Mouse (Mus musculus): ENCODE data around the gene Cys1. TPM values are rescaled to one million over a fixed set of nuclear protein-coding genes. Genes with fewer than 3 reads are reported as not detected.
A peak's percentile ranks its signal among the peaks of the same experiment; 100 is the strongest.
"Not testable (repeated sequence)": the region's sequence is repeated elsewhere in the genome, so short reads cannot be mapped to it uniquely, and the experiment has no call there.

Cys1 gene
- polyA plus RNA-seq, 1 experiment from 2014 or later = 1.4 TPM

DNA sequence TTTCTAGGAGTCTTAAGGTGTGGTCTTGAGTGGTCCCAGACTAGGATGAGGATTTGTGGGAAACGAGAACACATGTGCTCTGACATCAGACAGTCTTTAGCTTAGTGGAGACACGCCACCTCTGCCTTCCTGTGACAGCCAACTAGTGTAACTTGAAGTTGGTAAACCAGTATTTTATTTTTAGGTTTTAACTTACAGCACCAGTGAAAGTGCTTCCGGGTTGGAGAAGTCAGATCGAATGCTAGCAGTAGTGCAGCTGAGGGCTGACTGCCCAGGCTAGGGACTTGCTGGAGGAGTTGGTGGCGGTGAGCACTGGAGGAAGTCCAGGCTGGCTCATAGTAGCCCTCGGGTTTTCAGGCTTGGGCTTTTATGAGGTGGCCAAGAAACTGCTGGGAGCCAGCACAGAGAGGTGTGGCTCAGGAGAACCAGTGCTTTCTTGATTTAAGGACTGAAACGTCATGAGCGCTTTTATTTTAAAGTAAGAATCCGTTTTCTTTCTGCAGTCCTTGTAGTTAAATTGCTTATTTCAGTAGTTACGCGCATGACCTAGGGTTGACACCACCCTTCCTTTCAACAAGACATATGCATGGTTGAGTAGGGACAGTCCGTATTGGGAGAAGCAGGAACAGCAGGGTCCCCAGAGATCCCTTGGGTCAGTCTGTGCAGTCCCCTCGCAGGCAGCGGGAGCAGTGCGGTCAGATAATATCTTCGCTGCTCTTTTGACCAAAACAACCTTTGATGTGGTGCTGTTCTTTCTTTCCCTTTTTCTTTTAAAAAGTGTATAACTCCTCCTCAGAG, 27.3 kb downstream of the Cys1 start:
- peaks cover 6% of the 10 kb centered on the region; the same call in 1 of the 2 replicates for H3K36me3 ChIP-seq (ENCODE audit: control insufficient read depth, insufficient read depth, low read length)
- ATAC-seq = no peak
- H3K4me1 ChIP-seq (ENCODE audit: control insufficient read depth, insufficient read depth, low read length) = peaks cover 16% of the 10 kb centered on the region
- no peaks in the 10 kb centered on the region for H3K27me3 ChIP-seq (replicated peaks; ENCODE audit: control insufficient read depth, insufficient read depth, low read length)
- no peak overlapping the region for H3K4me3 ChIP-seq (ENCODE audit: low read length)
- H3K9ac ChIP-seq (ENCODE audit: low read depth, low read length) = no peak overlapping the region
- 83% methylated on average over 16 of the region's 16 CpGs for WGBS
- H3K9me3 ChIP-seq (ENCODE audit: control insufficient read depth, low read length) = no peaks in the 10 kb centered on the region
- H3K4me2 ChIP-seq (ENCODE audit: low read depth, low read length) = no peak overlapping the region
- no peak overlapping the region for H3K27ac ChIP-seq (ENCODE audit: low read length)

DNA sequence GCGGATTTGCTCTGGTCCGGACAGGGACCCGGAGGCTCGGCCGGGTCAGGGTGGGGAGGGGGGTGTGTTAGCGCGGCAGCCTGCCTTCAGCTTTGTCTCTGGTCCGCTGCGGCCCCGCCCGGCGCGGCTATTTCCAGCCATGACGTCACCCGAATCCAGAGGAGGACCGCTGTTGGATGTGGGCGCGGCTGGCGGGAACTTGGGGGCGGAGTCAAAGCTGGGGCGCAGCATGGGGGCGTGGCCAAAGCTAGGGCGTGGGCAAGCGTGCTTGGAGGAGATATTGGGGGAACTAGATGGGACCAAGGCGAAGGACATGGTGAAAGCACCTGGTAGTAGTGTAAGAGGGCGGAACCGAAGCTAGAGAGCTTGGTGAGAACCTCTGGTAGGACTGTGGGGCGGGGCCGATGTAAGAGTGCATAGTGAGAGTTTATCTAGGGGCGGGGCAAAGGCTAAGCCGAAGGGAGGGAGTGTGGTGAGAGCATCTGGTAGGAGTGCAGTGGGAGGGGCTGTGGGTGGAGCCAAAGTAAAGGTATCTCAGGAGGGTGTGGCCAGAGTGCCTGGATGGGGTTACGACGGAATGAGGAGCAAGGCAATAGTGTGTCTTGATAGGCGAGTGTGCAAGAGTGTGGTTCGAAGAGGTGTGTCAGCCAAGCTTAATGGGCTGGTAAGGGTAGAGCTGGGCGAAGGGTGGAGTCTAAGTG, 29.8 kb downstream of the Cys1 start:
- Histone ChIP-seq H3K36me3 (ENCODE audit: control insufficient read depth, insufficient read depth, low read length) (peaks cover 6% of the 10 kb centered on the region; the same call in 1 of the 2 replicates), H3K9me3 (ENCODE audit: control insufficient read depth, low read length) (no peaks in the 10 kb centered on the region), H3K4me1 (ENCODE audit: control insufficient read depth, insufficient read depth, low read length) (peaks cover 16% of the 10 kb centered on the region), H3K27ac (ENCODE audit: low read length) (peak overlapping the region; percentile 96), H3K4me2 (ENCODE audit: low read depth, low read length) (peak overlapping the region; percentile 77), H3K27me3 (replicated peaks; ENCODE audit: control insufficient read depth, insufficient read depth, low read length) (no peaks in the 10 kb centered on the region), H3K4me3 (ENCODE audit: low read length) (peak overlapping the region; percentile 89), H3K9ac (ENCODE audit: low read depth, low read length) (peak overlapping the region; percentile 97)
- WGBS = 1% methylated on average over 36 of the region's 36 CpGs
- peak; percentile 85 for ATAC-seq

GRCm38 (mm10) chr12:24651063-24651557, 30.5 kb downstream of the Cys1 start, which contains the start of gene Klf11:
TSS of gene Klf11 (plus strand) at chr12:24651274.
- Histone ChIP-seq H3K9ac (ENCODE audit: low read depth, low read length) (peak within 1 kb of the TSS; percentile 97), H3K4me1 (ENCODE audit: control insufficient read depth, insufficient read depth, low read length) (peaks cover 16% of the 10 kb centered on the region), H3K9me3 (ENCODE audit: control insufficient read depth, low read length) (no peaks in the 10 kb centered on the region), H3K4me2 (ENCODE audit: low read depth, low read length) (peak within 1 kb of the TSS; percentile 77), H3K27ac (ENCODE audit: low read length) (peak within 1 kb of the TSS; percentile 96), H3K4me3 (ENCODE audit: low read length) (peak within 1 kb of the TSS; percentile 89), H3K36me3 (ENCODE audit: control insufficient read depth, insufficient read depth, low read length) (peaks cover 6% of the 10 kb centered on the region; the same call in 1 of the 2 replicates), H3K27me3 (replicated peaks; ENCODE audit: control insufficient read depth, insufficient read depth, low read length) (no peaks in the 10 kb centered on the region)
- peak; percentile 93 for ATAC-seq
- under 1% methylated on average over 63 of the region's 68 CpGs for WGBS

DNA sequence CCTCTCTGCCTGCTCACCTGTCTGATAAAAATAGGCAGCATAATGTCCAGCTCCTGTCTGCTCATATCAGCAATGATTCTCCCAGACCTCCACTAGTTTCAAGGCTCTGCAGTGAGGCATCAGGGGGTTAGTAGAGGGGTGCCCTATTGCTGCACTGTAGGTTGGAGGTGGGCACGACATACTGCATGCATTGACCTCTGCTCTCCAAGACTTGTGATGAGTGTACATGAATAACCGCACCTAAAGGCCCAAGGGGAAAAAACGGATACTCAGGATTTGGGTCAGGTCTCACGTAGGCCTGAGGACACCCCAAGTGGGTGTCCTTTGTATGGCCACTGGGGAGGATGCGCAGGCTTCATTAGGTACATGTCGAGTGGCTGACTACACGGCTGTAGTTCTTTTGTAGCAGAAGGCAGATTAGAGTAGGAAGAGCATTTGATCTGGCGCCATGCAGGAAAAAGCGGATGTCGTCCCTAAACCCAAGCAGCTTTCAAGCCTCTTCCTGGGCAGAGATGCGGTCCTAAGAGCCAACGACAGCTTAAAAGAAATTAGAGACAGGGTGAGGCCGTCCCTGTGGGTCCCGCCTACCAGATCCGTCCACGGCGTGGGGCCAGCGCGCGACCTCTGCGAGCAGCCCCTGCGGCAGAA, 31.1 kb downstream of the Cys1 start:
- peak overlapping the region; percentile 83 for H3K27ac ChIP-seq (ENCODE audit: low read length)
- no peaks in the 10 kb centered on the region for H3K27me3 ChIP-seq (replicated peaks; ENCODE audit: control insufficient read depth, insufficient read depth, low read length)
- peaks cover 5% of the 10 kb centered on the region; the same call in 1 of the 2 replicates for H3K36me3 ChIP-seq (ENCODE audit: control insufficient read depth, insufficient read depth, low read length)
- H3K4me1 ChIP-seq (ENCODE audit: control insufficient read depth, insufficient read depth, low read length) = peaks cover 16% of the 10 kb centered on the region
- no peaks in the 10 kb centered on the region for H3K9me3 ChIP-seq (ENCODE audit: control insufficient read depth, low read length)
- peak overlapping the region; percentile 77 for H3K4me2 ChIP-seq (ENCODE audit: low read depth, low read length)
- peak; percentile 1; the same call in 1 of the 2 replicates for ATAC-seq
- H3K4me3 ChIP-seq (ENCODE audit: low read length) = peak overlapping the region; percentile 89
- peak overlapping the region; percentile 65 for H3K9ac ChIP-seq (ENCODE audit: low read depth, low read length)
- WGBS = 3% methylated on average over 22 of the region's 22 CpGs

GRCm38 (mm10) chr12:24648094-24648493, 33.5 kb downstream of the Cys1 start:
- peaks cover 16% of the 10 kb centered on the region for H3K4me1 ChIP-seq (ENCODE audit: control insufficient read depth, insufficient read depth, low read length)
- no peak overlapping the region for H3K4me3 ChIP-seq (ENCODE audit: low read length)
- no peak overlapping the region for H3K9ac ChIP-seq (ENCODE audit: low read depth, low read length)
- ATAC-seq = no peak
- WGBS = 73% methylated on average over 1 of the region's 1 CpGs
- no peaks in the 10 kb centered on the region for H3K27me3 ChIP-seq (replicated peaks; ENCODE audit: control insufficient read depth, insufficient read depth, low read length)
- H3K36me3 ChIP-seq (ENCODE audit: control insufficient read depth, insufficient read depth, low read length) = no peaks in the 10 kb centered on the region
- no peak overlapping the region for H3K27ac ChIP-seq (ENCODE audit: low read length)
- no peaks in the 10 kb centered on the region for H3K9me3 ChIP-seq (ENCODE audit: control insufficient read depth, low read length)
- no peak overlapping the region for H3K4me2 ChIP-seq (ENCODE audit: low read depth, low read length)

- H3K27me3 ChIP-seq (replicated peaks; ENCODE audit: control insufficient read depth, insufficient read depth, low read length) = no peaks in the 10 kb centered on the region
- no peak overlapping the region for H3K27ac ChIP-seq (ENCODE audit: low read length)
- no peaks in the 10 kb centered on the region for H3K9me3 ChIP-seq (ENCODE audit: control insufficient read depth, low read length)
- ATAC-seq = no peak
- 73% methylated on average over 6 of the region's 6 CpGs for WGBS
- H3K4me2 ChIP-seq (ENCODE audit: low read depth, low read length) = no peak overlapping the region
- no peak overlapping the region for H3K4me3 ChIP-seq (ENCODE audit: low read length)
- no peaks in the 10 kb centered on the region for H3K36me3 ChIP-seq (ENCODE audit: control insufficient read depth, insufficient read depth, low read length)
- H3K9ac ChIP-seq (ENCODE audit: low read depth, low read length) = no peak overlapping the region
- H3K4me1 ChIP-seq (ENCODE audit: control insufficient read depth, insufficient read depth, low read length) = peaks cover 6% of the 10 kb centered on the region
Observed at GRCm38 (mm10) chr12:24645901-24646300, 35.7 kb downstream of the Cys1 start.

- H3K36me3 ChIP-seq (ENCODE audit: control insufficient read depth, insufficient read depth, low read length) = no peaks in the 10 kb centered on the region
- no peaks in the 10 kb centered on the region for H3K9me3 ChIP-seq (ENCODE audit: control insufficient read depth, low read length)
- H3K27ac ChIP-seq (ENCODE audit: low read length) = no peak overlapping the region
- peak; percentile 62 for ATAC-seq
- H3K4me1 ChIP-seq (ENCODE audit: control insufficient read depth, insufficient read depth, low read length) = no peaks in the 10 kb centered on the region
- no peaks in the 10 kb centered on the region for H3K27me3 ChIP-seq (replicated peaks; ENCODE audit: control insufficient read depth, insufficient read depth, low read length)
- WGBS = 40% methylated on average over 1 of the region's 1 CpGs
- no peak overlapping the region for H3K4me2 ChIP-seq (ENCODE audit: low read depth, low read length)
- no peak overlapping the region for H3K4me3 ChIP-seq (ENCODE audit: low read length)
- no peak overlapping the region for H3K9ac ChIP-seq (ENCODE audit: low read depth, low read length)
Observed at GRCm38 (mm10) chr12:24644125-24644571, 37.5 kb downstream of the Cys1 start.

DNA sequence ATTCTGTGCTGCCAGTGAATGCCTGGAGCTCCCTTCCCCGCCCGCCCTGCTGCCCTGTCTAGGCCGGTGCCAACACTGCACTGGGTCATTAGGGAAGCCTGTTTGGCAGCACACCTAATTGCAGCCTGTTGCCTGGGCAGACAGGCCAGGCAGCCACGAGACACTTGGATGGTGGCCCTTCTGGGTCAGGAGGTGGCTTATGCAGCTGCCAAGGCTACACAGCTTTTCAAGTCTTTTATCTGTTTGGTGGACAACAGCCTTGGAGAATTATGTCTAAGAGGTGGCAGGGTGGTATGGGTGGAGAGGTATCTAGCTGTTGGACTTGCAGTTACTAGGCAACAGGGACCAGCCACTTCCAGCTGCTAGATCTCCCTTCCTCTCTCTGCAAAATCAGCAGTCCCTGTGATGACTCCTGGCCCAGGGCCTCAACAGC, 39.2 kb downstream of the Cys1 start:
- ATAC-seq = no peak
- H3K36me3 ChIP-seq (ENCODE audit: control insufficient read depth, insufficient read depth, low read length) = no peaks in the 10 kb centered on the region
- no peak overlapping the region for H3K4me3 ChIP-seq (ENCODE audit: low read length)
- H3K4me1 ChIP-seq (ENCODE audit: control insufficient read depth, insufficient read depth, low read length) = no peaks in the 10 kb centered on the region
- WGBS = 57% methylated on average over 4 of the region's 4 CpGs
- H3K9ac ChIP-seq (ENCODE audit: low read depth, low read length) = no peak overlapping the region
- H3K27me3 ChIP-seq (replicated peaks; ENCODE audit: control insufficient read depth, insufficient read depth, low read length) = no peaks in the 10 kb centered on the region
- no peak overlapping the region for H3K27ac ChIP-seq (ENCODE audit: low read length)
- no peak overlapping the region for H3K4me2 ChIP-seq (ENCODE audit: low read depth, low read length)
- H3K9me3 ChIP-seq (ENCODE audit: control insufficient read depth, low read length) = no peaks in the 10 kb centered on the region

DNA sequence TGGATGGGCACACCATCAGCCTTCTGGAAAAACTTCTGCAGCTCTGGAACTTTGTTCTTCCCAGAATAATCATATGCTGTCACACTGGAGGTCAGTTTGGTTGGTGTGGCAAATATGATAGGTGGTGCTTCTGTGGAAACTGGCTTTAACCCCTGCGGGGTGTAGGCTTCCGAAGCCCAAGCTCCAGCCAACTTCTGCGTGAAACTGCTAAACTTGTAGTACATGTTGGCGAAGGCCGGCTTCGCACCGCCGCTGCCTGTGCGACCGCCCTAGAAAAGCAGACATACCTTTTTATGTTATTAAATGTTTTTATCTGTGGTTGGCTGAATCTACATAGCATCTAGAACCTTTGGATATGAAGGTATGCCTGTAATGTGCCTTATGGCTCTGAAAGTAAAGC, 42.8 kb downstream of the Cys1 start:
- not testable (repeated sequence) for H3K4me2 ChIP-seq (ENCODE audit: low read depth, low read length); H3K27ac ChIP-seq (ENCODE audit: low read length); H3K4me3 ChIP-seq (ENCODE audit: low read length); H3K4me1 ChIP-seq (ENCODE audit: control insufficient read depth, insufficient read depth, low read length); ATAC-seq; H3K9me3 ChIP-seq (ENCODE audit: control insufficient read depth, low read length); H3K36me3 ChIP-seq (ENCODE audit: control insufficient read depth, insufficient read depth, low read length); H3K27me3 ChIP-seq (replicated peaks; ENCODE audit: control insufficient read depth, insufficient read depth, low read length); H3K9ac ChIP-seq (ENCODE audit: low read depth, low read length)
- 96% methylated on average over 10 of the region's 10 CpGs for WGBS

Measured in intestine, embryonic 16.5 days (tissue).